Mouse (Mus musculus): ENCODE data around the gene Gm10668. TPM values are rescaled to one million over a fixed set of nuclear protein-coding genes. Genes with fewer than 3 reads are reported as not detected.
"Not testable (repeated sequence)": the region's sequence is repeated elsewhere in the genome, so short reads cannot be mapped to it uniquely, and the experiment has no call there.

Gm10668 gene
- not detected in 2 replicates for polyA plus RNA-seq (2012; rRNA removed)

GRCm38 (mm10) chr7:20730524-20730923, at the start of gene Gm10668:
TSS of gene Gm10668 (minus strand) at chr7:20730624.
- not testable (repeated sequence) for H3K4me3 ChIP-seq (replicated peaks; ENCODE audit: insufficient read depth, low read depth, low read length); H3K27ac ChIP-seq (ENCODE audit: insufficient read depth, low read length); DNase-seq; H3K4me1 ChIP-seq (ENCODE audit: control insufficient read depth, insufficient read depth, low read length); H3K27me3 ChIP-seq (ENCODE audit: control insufficient read depth, insufficient read depth, low read length)
- no CpG with 5 or more reads among the region's 1 CpGs for WGBS

GRCm38 (mm10) chr7:20770885-20771284, 40.5 kb upstream of the Gm10668 start, which contains the start of gene Vmn1r112:
TSS of gene Vmn1r112 (plus strand) at chr7:20771185.
- no CpG with 5 or more reads among the region's 3 CpGs for WGBS
- not testable (repeated sequence) for H3K27ac ChIP-seq (ENCODE audit: insufficient read depth, low read length); H3K27me3 ChIP-seq (ENCODE audit: control insufficient read depth, insufficient read depth, low read length); H3K4me1 ChIP-seq (ENCODE audit: control insufficient read depth, insufficient read depth, low read length); H3K4me3 ChIP-seq (replicated peaks; ENCODE audit: insufficient read depth, low read depth, low read length); DNase-seq

GRCm38 (mm10) chr7:20703116-20703515, 27.3 kb downstream of the Gm10668 start, which contains the start of gene Vmn1r111:
TSS of gene Vmn1r111 (minus strand) at chr7:20703216.
- H3K4me1 ChIP-seq (ENCODE audit: control insufficient read depth, insufficient read depth, low read length); H3K27ac ChIP-seq (ENCODE audit: insufficient read depth, low read length); H3K4me3 ChIP-seq (replicated peaks; ENCODE audit: insufficient read depth, low read depth, low read length); DNase-seq; H3K27me3 ChIP-seq (ENCODE audit: control insufficient read depth, insufficient read depth, low read length): not testable (repeated sequence)
- no CpG with 5 or more reads among the region's 2 CpGs for WGBS

Other genes starting within 250 kb of the Gm10668 start
- not detected in 2 replicates for gene Vmn1r103, start 220.1 kb downstream of the Gm10668 start, polyA plus RNA-seq (2012; rRNA removed)
- not detected in 2 replicates for gene Vmn1r104, start 196.8 kb downstream of the Gm10668 start, polyA plus RNA-seq (2012; rRNA removed)
- not detected in 2 replicates for gene Gm5726, start 184.9 kb downstream of the Gm10668 start, polyA plus RNA-seq (2012; rRNA removed)
- gene Gm4141, start 154.4 kb downstream of the Gm10668 start, polyA plus RNA-seq (2012; rRNA removed) = not detected in 2 replicates
- gene Gm4513, start 131.6 kb downstream of the Gm10668 start, polyA plus RNA-seq (2012; rRNA removed) = not detected in 2 replicates
- not detected in 2 replicates for gene Vmn1r107, start 61.7 kb downstream of the Gm10668 start, polyA plus RNA-seq (2012; rRNA removed)
- gene Vmn1r111, start 27.4 kb downstream of the Gm10668 start, polyA plus RNA-seq (2012; rRNA removed) = not detected in 2 replicates
- not detected in 2 replicates for gene Vmn1r112, start 40.6 kb upstream of the Gm10668 start, polyA plus RNA-seq (2012; rRNA removed)
- gene Vmn1r113, start 56.7 kb upstream of the Gm10668 start, polyA plus RNA-seq (2012; rRNA removed) = not detected in 2 replicates
- gene Vmn1r114, start 81.6 kb upstream of the Gm10668 start, polyA plus RNA-seq (2012; rRNA removed) = not detected in 2 replicates
- not detected in 2 replicates for gene Vmn1r115, start 114.4 kb upstream of the Gm10668 start, polyA plus RNA-seq (2012; rRNA removed)
- not detected in 2 replicates for gene Vmn1r116, start 141.6 kb upstream of the Gm10668 start, polyA plus RNA-seq (2012; rRNA removed)
- not detected in 2 replicates for gene Vmn1r117, start 153.5 kb upstream of the Gm10668 start, polyA plus RNA-seq (2012; rRNA removed)
- not detected in 2 replicates for gene Vmn1r118, start 181.7 kb upstream of the Gm10668 start, polyA plus RNA-seq (2012; rRNA removed)

Data from cerebellum, adult 2 months (tissue).